Mouse (Mus musculus) thymus, adult 2 months (tissue): ENCODE data around the gene Tspan2.

Source experiments
- CTCF ChIP-seq: fragments of 200-500 bp; IDR thresholded peaks from 2 replicates; pipeline ENCODE4 v1.5.1; 2012; ENCODE audit warnings: mild to moderate bottlenecking, control low read depth, low read length, moderate library complexity, borderline replicate concordance; ENCODE audit not compliant: control insufficient read depth, poor library complexity, insufficient read depth; ENCODE audit errors: extremely low read depth
- POLR2A ChIP-seq: fragments of 200-500 bp; IDR thresholded peaks from 2 replicates; pipeline ENCODE4 v1.6.1; 2012; ENCODE audit warnings: mild to moderate bottlenecking, low read length, control low read depth, moderate library complexity; ENCODE audit not compliant: control insufficient read depth, poor library complexity, insufficient read depth; ENCODE audit errors: extremely low read depth

DNA sequence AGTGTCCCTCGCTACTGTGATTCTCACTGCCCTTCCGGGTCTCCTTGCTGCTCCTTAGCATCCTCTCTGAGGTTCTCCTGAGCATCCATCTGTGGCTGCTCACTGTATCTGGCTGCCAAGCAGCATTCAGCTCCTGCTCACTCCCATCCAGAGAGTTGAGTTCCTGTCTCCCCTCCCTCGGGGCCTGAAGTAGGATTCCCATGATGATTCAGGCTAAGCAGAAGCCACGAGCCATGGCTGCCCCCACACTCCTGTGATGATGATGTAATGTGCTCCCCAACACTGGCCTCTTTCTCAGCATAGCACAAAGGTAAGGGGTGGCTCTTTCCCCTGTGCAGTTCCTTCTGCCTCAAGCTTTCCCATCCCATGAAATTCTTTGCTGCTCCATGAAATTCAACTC lies 11.8 kb downstream of the Tspan2 start:
- TF ChIP-seq POLR2A (no peak), CTCF (no peak)
